Mouse (Mus musculus) intestine, embryonic 14.5 days (tissue): ENCODE data around the gene Akap7. TPM values are rescaled to one million over a fixed set of nuclear protein-coding genes. Genes with fewer than 3 reads are reported as not detected.

Source experiments
- ATAC-seq: fragments of 200-750 bp; cut with Nextera tagmentation; replicated peaks from 2 replicates; pipeline ENCODE4 v1.8.0; 2017; ENCODE audit warnings: low read depth, moderate number of reproducible peaks, moderate TSS enrichment, moderate library complexity; ENCODE audit not compliant: low FRiP score, low TSS enrichment
- DNase-seq: peaks from one replicate; pipeline ENCODE4 v3.0.0-alpha.2; 2018; ENCODE audit warnings: low spot score
- H3K27ac ChIP-seq: fragments of 300-500 bp; sonication (generic); 2 replicates; pipeline ENCODE4 v1.5.1; 2014; ENCODE audit warnings: low read depth, mild to moderate bottlenecking, control low read depth
- H3K27me3 ChIP-seq: fragments of 300-500 bp; sonication (generic); replicated peaks from 2 replicates; pipeline ENCODE4 v1.6.1; 2014; ENCODE audit warnings: low read length, control low read depth; ENCODE audit not compliant: control insufficient read depth, insufficient read depth
- H3K36me3 ChIP-seq: fragments of 300-500 bp; sonication (generic); 2 replicates; pipeline ENCODE4 v1.6.1; 2014; ENCODE audit warnings: low read length, control low read depth; ENCODE audit not compliant: control insufficient read depth, insufficient read depth
- H3K4me1 ChIP-seq: fragments of 300-500 bp; sonication (generic); replicated peaks from 2 replicates; pipeline ENCODE4 v1.6.1; 2014; ENCODE audit warnings: low read length, control low read depth, mixed read lengths; ENCODE audit not compliant: control insufficient read depth, insufficient read depth
- H3K4me2 ChIP-seq: fragments of 300-500 bp; sonication (generic); 2 replicates; pipeline ENCODE4 v1.6.1; 2014; ENCODE audit warnings: low read length
- H3K4me3 ChIP-seq: fragments of 300-500 bp; sonication (generic); 2 replicates; pipeline ENCODE4 v1.5.1; 2014; ENCODE audit warnings: low read depth, low read length, control low read depth, mixed read lengths
- H3K9ac ChIP-seq: fragments of 300-500 bp; sonication (generic); 2 replicates; pipeline ENCODE4 v1.6.1; 2014; ENCODE audit warnings: mild to moderate bottlenecking, low read length
- H3K9me3 ChIP-seq: fragments of 300-500 bp; sonication (generic); 2 replicates; pipeline ENCODE4 v1.6.1; 2016; ENCODE audit warnings: low read length, control low read depth; ENCODE audit not compliant: control insufficient read depth
- WGBS: fragments of 180-500 bp; shearing (Covaris S2); extraction: QIAGEN DNeasy Blood & Tissue Kit; methylation state at CpG from one replicate; pipeline ENCODE4 v1.1.7; 2014; 5-methylcytosine and 5-hydroxymethylcytosine counted together
- polyA plus RNA-seq: library from polyadenylated mRNA; unstranded; fragments of >200 nt; fragmentation: Nextera tagmentation; extraction: Ambion mirVana; gene quantifications from 2 replicates; pipeline ENCODE4 v1.2.1, GENCODE M21; 2014

Akap7 gene
- polyA plus RNA-seq, 1 experiment from 2014 or later, result 36.4 TPM

- WGBS, result 83% methylated on average over 1 of the region's 1 CpGs
- H3K9me3 ChIP-seq, result no peaks in the 10 kb centered on the region
These were observed 165.9 kb downstream of the Akap7 start for GRCm38 (mm10) chr10:25141781-25142180.

GRCm38 (mm10) chr10:25140155-25140755 is 167.4 kb downstream of the Akap7 start:
- Histone ChIP-seq H3K27me3 (no peaks in the 10 kb centered on the region), H3K4me1 (0 out of 2 replicates have a peak, but pooled peaks cover 3% of the 10 kb centered on the region), H3K9ac (no peak overlapping the region), H3K4me3 (no peak overlapping the region), H3K9me3 (no peaks in the 10 kb centered on the region), H3K36me3 (no peaks in the 10 kb centered on the region), H3K4me2 (no peak overlapping the region), H3K27ac (no peak overlapping the region)
- no peak for DNase-seq
- 25% methylated on average over 13 of the region's 14 CpGs for WGBS
- peak; percentile 78; the same call in 1 of the 2 replicates for ATAC-seq

More at GRCm38 (mm10) chr10:25141781-25142180, 165.9 kb downstream of the Akap7 start:
- no peaks in the 10 kb centered on the region for H3K27me3 ChIP-seq
- H3K4me2 ChIP-seq, result no peak overlapping the region
- no peak overlapping the region for H3K9ac ChIP-seq
- no peak overlapping the region for H3K27ac ChIP-seq
- ATAC-seq, result no peak
- no peak for DNase-seq
- H3K36me3 ChIP-seq, result no peaks in the 10 kb centered on the region
- H3K4me3 ChIP-seq, result no peak overlapping the region
- 0 out of 2 replicates have a peak, but pooled peaks cover 3% of the 10 kb centered on the region for H3K4me1 ChIP-seq

- no peaks in the 10 kb centered on the region for H3K4me1 ChIP-seq
- H3K36me3 ChIP-seq, result no peaks in the 10 kb centered on the region
- WGBS, result 76% methylated on average over 1 of the region's 1 CpGs
- no peaks in the 10 kb centered on the region for H3K9me3 ChIP-seq
- no peak overlapping the region for H3K27ac ChIP-seq
- no peak overlapping the region for H3K4me3 ChIP-seq
- DNase-seq, result no peak
- no peaks in the 10 kb centered on the region for H3K27me3 ChIP-seq
- ATAC-seq, result no peak
- no peak overlapping the region for H3K4me2 ChIP-seq
- no peak overlapping the region for H3K9ac ChIP-seq
These were observed 174.1 kb downstream of the Akap7 start for GRCm38 (mm10) chr10:25133581-25133980.

GRCm38 (mm10) chr10:25128455-25128863 is 179.2 kb downstream of the Akap7 start:
- Histone ChIP-seq H3K27ac (no peak overlapping the region), H3K9me3 (no peaks in the 10 kb centered on the region), H3K4me1 (no peaks in the 10 kb centered on the region), H3K27me3 (no peaks in the 10 kb centered on the region), H3K4me2 (no peak overlapping the region), H3K9ac (no peak overlapping the region), H3K36me3 (no peaks in the 10 kb centered on the region), H3K4me3 (no peak overlapping the region)
- no peak for DNase-seq
- no peak for ATAC-seq
- 73% methylated on average over 5 of the region's 5 CpGs for WGBS

- DNase-seq, result no peak
- WGBS, result 63% methylated on average over 2 of the region's 2 CpGs
- Histone ChIP-seq H3K4me3 (no peak overlapping the region), H3K27me3 (no peaks in the 10 kb centered on the region), H3K36me3 (no peaks in the 10 kb centered on the region), H3K4me2 (no peak overlapping the region), H3K27ac (no peak overlapping the region), H3K9me3 (no peaks in the 10 kb centered on the region), H3K4me1 (no peaks in the 10 kb centered on the region), H3K9ac (no peak overlapping the region)
- ATAC-seq, result no peak
These were observed 181.6 kb downstream of the Akap7 start for GRCm38 (mm10) chr10:25126035-25126434.

- Histone ChIP-seq H3K4me1 (no peaks in the 10 kb centered on the region), H3K9me3 (no peaks in the 10 kb centered on the region), H3K4me2 (no peak overlapping the region), H3K36me3 (no peaks in the 10 kb centered on the region), H3K4me3 (no peak overlapping the region), H3K27me3 (no peaks in the 10 kb centered on the region), H3K27ac (no peak overlapping the region), H3K9ac (no peak overlapping the region)
- 85% methylated on average over 5 of the region's 5 CpGs for whole genome bisulfite sequencing
- ATAC-seq, result no peak
- no peak for DNase-seq
These were observed 186.7 kb downstream of the Akap7 start for GRCm38 (mm10) chr10:25120871-25121554.

Other genes with a start within 250 kb of the Akap7 start
- 46.3 and 51.3 TPM in 2 replicates for gene Epb41l2, start 51.9 kb upstream of the Akap7 start, polyA plus RNA-seq
- gene Smlr1, start 228.4 kb upstream of the Akap7 start, polyA plus RNA-seq, result not detected in 2 replicates